Mouse (Mus musculus) C3H10T1/2 (cell line): ENCODE results near the gene Wnt2b. TPM values are rescaled to one million over a fixed set of nuclear protein-coding genes. Genes with fewer than 3 reads are reported as not detected.

Experiments used
- polyA plus RNA-seq, 2 experiments: library from polyadenylated mRNA; unstranded; fragments of >200 nt; fragmentation: generic; extraction: Trizol; gene quantifications; one replicate each; pipeline ENCODE4 v1.2.1; 2012; ENCODE audit warnings: missing spikeins in 2 of 2

Gene Wnt2b
- under 1 TPM; 0.01 to 0.26 TPM for polyA plus RNA-seq

GRCm38 (mm10) chr3:104961066-104962059 lies at the start of gene Wnt2b:
Wnt2b (minus strand) TSS chr3:104961921.

Other genes with a start within 250 kb of the Wnt2b start
- gene Ppm1j, start 180.9 kb downstream of the Wnt2b start, polyA plus RNA-seq: under 1 TPM in 1 of 2 experiments, not detected in 1; 0.02 TPM
- not detected for gene Fam19a3, start 180.1 kb downstream of the Wnt2b start, polyA plus RNA-seq
- gene Rhoc, start 173.5 kb downstream of the Wnt2b start, polyA plus RNA-seq: 100 to 1,000 TPM; 360 to 440 TPM
- gene Mov10, start 143.4 kb downstream of the Wnt2b start, polyA plus RNA-seq: 10 to 100 TPM; 12.6 to 29.9 TPM
- 1 to 10 TPM; 1.8 to 8.2 TPM for gene St7l, start 97.9 kb downstream of the Wnt2b start, polyA plus RNA-seq
- gene Capza1, start 97.4 kb downstream of the Wnt2b start, polyA plus RNA-seq: 10 to 100 TPM in 1 of 2 experiments, 1 to 10 TPM in 1; 2.1 to 17.6 TPM
- 1 to 10 TPM in 1 of 2 experiments, under 1 TPM in 1; 0.69 to 6.4 TPM for gene Cttnbp2nl, start 91.2 kb upstream of the Wnt2b start, polyA plus RNA-seq
- gene 4930564D02Rik, start 104.9 kb upstream of the Wnt2b start, polyA plus RNA-seq: not detected